Mouse (Mus musculus) lung, postnatal 10 days (tissue): ENCODE measurements around the gene Mgst1.
A peak's percentile ranks its signal among the peaks of the same experiment; 100 is the strongest.

Experiments used
- DNase-seq: peaks from one replicate; pipeline ENCODE4 v3.0.0; 2021

The Mgst1 gene

GRCm38 (mm10) chr6:138139930-138140329, at the start of gene Mgst1:
Gene Mgst1, plus strand, starts transcription at chr6:138140316.
- DNase-seq, result peak; percentile 63

DNA sequence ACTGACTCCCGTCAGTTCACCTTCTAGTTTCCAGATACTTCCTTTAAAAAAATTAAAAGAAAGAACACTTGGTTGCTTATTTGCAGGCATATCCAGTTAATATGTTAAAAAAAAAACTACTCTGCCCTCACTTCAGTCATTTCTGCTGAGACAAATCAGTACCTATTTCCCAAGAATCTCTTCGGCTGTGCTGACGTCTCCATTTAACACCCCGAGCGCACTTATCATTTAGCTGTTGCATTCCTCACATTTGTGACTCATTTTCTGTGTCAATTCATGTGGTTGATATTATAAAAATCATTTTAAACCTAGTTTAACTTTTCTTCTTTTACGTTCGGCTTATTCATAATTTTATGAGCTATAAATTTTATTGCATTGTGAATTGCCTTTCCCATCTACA, 47.7 kb upstream of the Mgst1 start:
- DNase-seq, result no peak

- no peak for DNase-seq
Observed at GRCm38 (mm10) chr6:138095060-138095459, 45.1 kb upstream of the Mgst1 start.

DNA sequence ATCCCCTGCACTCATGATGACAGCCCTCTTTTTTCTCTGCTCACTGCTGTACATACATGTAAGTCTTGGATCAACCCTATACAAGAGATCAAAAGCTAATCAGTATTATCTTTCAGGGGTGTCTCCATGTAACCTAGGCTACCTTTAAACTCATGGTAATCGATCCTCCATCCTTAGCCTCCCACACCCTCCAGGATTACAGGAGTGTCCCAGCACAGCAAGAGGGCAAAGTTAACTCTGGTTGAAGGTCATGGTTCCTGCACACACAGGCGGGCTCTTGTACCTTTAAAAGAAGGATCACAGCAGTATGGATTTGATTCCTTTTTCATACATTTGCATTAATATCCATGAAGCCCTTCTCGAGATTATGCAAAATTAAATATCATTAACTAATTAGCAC, 40.5 kb upstream of the Mgst1 start:
- no peak for DNase-seq

DNA sequence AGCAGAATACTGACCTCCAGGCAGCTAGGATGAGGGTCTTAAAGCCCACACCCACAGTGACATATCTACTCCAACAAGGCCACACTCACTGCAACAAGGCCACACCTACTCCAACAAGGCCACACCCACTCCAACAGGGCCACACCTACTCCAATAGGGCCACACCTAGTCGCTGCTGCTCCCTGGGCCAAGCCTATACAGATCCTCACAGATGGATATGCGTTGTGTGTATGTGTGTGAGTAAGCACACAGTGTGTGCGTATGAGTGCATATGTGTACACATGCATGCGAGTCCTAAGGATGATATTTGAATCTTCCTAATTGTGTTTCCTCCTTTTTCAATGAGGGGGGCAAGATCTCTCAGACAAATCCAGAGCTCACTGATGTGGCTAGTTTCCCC, 38.3 kb upstream of the Mgst1 start:
- no peak for DNase-seq

DNA sequence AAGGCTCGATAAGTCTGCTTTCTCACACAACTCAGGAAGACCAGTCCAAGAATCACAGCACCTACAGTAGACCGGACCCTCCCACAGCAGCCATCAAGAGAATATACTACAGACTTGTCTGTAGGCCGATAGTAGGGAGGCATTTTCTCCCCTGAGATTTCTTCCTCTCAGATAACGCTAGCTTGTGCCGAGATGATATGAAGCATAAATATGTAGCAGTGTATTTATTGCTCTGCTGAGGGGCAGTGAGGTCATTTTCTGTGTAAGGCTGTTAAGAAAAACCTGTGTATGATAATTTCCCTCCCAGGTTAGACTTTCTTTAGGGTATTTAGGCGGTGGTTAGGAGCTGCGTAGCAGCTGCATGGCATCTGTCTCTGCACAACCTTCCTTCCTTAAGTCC, 37.2 kb upstream of the Mgst1 start:
- no peak for DNase-seq

DNA sequence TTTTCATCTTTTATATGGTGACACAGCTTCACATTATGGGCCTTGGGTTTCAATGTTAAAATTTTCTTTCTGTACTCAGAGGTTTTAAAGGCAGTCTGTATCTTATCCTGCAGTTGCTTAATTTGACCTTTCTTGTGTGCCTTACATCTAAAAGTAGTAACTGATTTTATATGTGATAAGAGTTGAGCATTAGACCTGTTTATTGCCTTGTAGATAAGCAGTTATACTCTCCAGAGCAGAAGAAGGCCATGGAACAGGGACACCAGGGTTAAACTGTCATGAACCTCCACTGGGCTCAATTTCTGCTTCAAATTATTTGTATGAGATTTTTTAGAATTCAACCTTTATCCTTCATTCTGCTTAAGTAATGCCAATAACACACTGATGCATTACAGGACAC, 35.6 kb upstream of the Mgst1 start:
- DNase-seq, result no peak

DNA sequence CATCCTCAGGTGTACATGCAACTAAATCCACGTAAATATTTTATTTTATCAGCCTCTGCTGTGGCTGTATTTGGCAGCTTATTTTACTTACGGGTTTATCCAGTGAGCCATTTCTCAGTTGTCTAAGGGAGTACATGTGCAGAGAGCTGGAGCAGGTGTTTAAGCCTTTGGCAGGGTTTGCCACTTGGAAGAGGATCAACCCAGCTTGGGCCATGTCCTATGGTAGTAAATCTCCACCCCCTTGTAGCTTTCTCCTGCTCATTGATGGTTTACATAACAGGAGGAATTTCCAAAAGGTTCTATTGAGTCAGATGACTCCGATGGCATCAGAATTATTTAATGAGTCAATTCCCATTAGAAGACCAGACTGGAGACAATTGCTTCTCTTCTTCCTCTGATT, 22.6 kb upstream of the Mgst1 start:
- DNase-seq, result no peak

- DNase-seq, result peak; percentile 35
Observed at GRCm38 (mm10) chr6:138128392-138129335, 11.5 kb upstream of the Mgst1 start.

- no peak for DNase-seq
Observed at GRCm38 (mm10) chr6:138130541-138130940, 9.6 kb upstream of the Mgst1 start.

DNA sequence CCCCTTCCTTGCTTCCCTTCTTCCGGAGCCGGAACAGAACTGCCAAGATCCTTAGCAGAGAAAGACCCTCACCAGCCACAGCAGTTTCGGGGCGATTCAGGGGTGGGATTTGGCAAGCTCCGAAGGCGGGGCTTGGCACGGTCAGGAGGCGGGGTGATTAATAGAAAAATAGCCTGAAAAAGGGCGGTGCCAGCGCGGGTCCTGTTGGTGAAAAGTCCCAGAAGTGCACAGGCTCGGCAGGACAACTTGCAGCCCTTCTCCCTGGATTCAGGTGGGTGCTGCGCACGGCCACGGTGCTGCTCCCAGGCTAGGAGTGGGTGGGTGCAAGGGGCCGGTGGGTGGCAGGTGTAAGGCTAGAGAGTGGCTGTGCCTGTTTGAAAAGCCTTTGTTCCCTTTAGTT, 220 bp downstream of the Mgst1 start:
- peak; percentile 83 for DNase-seq

DNA sequence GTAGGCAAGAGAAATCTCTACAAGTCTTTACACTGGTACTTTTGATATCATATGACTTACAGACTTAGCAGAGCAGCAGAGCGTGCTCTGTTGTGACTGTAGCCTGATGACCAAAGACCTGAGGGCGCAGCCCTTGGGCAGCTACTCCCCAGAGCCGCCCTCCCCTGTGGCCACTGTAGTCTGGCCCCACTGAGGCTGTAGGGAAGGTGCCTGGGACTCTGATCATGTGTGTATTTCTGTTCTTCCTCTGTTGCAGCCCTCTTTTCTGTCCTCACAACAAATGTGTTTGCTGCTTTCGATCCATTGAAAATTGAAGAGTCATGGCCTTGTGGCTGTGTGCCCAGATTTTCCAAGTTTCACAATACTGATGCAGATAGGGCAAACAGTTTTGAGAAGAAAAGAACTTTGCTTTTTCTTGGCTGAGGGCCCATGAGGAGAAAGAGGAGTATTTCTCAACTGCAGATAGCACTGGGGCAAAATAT, 1.0 kb downstream of the Mgst1 start:
- DNase-seq, result peak; percentile 89

DNA sequence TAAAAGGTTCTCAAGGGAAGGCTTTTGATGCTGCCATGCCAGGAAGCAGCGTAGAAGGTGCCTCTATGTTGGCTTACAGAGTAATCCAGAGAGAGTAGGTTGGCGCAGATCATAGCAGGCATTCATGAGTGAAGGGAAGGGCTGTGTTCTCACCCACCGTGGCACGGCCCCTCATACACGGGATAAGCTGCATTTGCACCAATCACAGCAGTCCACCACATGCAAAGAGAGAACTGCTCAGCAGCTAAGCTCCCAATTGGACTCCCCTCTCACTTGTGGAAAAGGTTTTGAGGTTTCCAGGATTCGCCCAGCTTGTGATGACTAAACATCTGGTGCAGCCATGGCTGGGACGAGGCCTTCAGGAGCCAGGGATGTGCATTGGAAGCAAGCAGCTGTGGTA, 2.5 kb downstream of the Mgst1 start:
- DNase-seq, result no peak

GRCm38 (mm10) chr6:138143450-138143849, 3.3 kb downstream of the Mgst1 start:
- peak; percentile 41 for DNase-seq

DNA sequence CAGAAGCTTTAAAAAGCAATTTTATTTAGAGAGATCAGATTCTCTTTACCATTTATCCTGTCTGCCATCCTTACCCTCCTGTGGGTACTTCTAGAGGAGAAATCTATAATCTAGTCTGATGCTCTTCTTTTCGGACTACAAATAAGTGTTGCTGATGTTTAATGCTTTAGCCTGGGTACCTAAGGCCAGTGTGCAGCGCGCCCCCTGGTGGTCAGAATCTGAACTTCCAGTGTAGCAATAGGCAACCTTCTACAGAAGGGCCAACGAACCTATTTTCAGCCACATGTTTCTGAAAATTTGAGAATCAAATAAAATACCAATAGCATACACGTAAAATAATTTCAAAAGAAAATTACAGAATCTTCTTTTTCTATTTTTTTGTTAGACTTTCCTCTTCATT, 13.0 kb downstream of the Mgst1 start:
- peak; percentile 79 for DNase-seq

DNA sequence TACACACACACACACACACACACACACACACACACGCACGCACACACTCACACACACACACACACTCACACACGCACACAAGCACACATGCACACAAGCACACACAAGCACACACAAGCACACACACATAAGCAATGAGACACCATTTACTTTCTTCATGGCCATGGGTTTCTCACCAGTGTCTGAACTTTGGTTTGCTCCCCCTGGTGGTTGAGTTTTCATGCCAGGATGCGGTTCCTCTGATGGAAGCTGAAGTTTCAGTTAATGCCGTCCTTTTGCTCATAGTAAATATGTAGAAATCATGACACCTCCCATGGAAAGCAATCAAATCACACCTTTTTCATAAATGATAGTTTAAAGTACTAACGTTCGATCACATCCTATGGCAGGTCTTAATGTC, 23.8 kb downstream of the Mgst1 start:
- peak; percentile 63 for DNase-seq

GRCm38 (mm10) chr6:138171480-138172224, 31.5 kb downstream of the Mgst1 start:
- peak; percentile 52 for DNase-seq
